Mouse (Mus musculus): ENCODE results near the gene Fnbp1l. TPM values are rescaled to one million over a fixed set of nuclear protein-coding genes. Genes with fewer than 3 reads are reported as not detected.

Gene Fnbp1l
- polyA plus RNA-seq, 1 experiment from 2014 or later, result 66.4 TPM

GRCm38 (mm10) chr3:122627846-122628245 lies 8.3 kb upstream of the Fnbp1l start:
- Histone ChIP-seq H3K4me3 (no peak overlapping the region), H3K36me3 (replicated peaks) (no peaks in the 10 kb centered on the region), H3K4me1 (peaks cover 9% of the 10 kb centered on the region), H3K9me3 (no peaks in the 10 kb centered on the region), H3K27me3 (replicated peaks; ENCODE audit: low read depth, poor library complexity, severe bottlenecking) (no peaks in the 10 kb centered on the region; the same call in 1 of the 2 replicates), H3K27ac (replicated peaks) (no peak overlapping the region)
- 90% methylated on average over 6 of the region's 6 CpGs for WGBS
- DNase-seq (ENCODE audit: low spot score), result no peak

- WGBS, result 82% methylated on average over 6 of the region's 6 CpGs
- Histone ChIP-seq H3K27ac (replicated peaks) (no peak overlapping the region), H3K27me3 (replicated peaks; ENCODE audit: low read depth, poor library complexity, severe bottlenecking) (no peaks in the 10 kb centered on the region), H3K36me3 (replicated peaks) (no peaks in the 10 kb centered on the region), H3K4me3 (no peak overlapping the region), H3K4me1 (peaks cover 12% of the 10 kb centered on the region), H3K9me3 (no peaks in the 10 kb centered on the region)
- no peak for DNase-seq (ENCODE audit: low spot score)
Measured at GRCm38 (mm10) chr3:122624591-122624990, 5.1 kb upstream of the Fnbp1l start.

GRCm38 (mm10) chr3:122620285-122620931 lies 893 bp upstream of the Fnbp1l start:
- H3K36me3 ChIP-seq (replicated peaks), result no peaks in the 10 kb centered on the region
- H3K27ac ChIP-seq (replicated peaks), result peak overlapping the region; percentile 100
- peaks cover 35% of the 10 kb centered on the region for H3K4me1 ChIP-seq
- H3K27me3 ChIP-seq (replicated peaks; ENCODE audit: low read depth, poor library complexity, severe bottlenecking), result no peaks in the 10 kb centered on the region
- H3K4me3 ChIP-seq, result peak overlapping the region; percentile 96
- 1% methylated on average over 21 of the region's 21 CpGs for whole genome bisulfite sequencing
- DNase-seq (ENCODE audit: low spot score), result peak; percentile 60
- H3K9me3 ChIP-seq, result no peaks in the 10 kb centered on the region

GRCm38 (mm10) chr3:122619931-122620284 lies 393 bp upstream of the Fnbp1l start:
- H3K9me3 ChIP-seq, result no peaks in the 10 kb centered on the region
- H3K36me3 ChIP-seq (replicated peaks), result no peaks in the 10 kb centered on the region
- peak overlapping the region; percentile 96 for H3K4me3 ChIP-seq
- DNase-seq (ENCODE audit: low spot score), result no peak
- no peaks in the 10 kb centered on the region for H3K27me3 ChIP-seq (replicated peaks; ENCODE audit: low read depth, poor library complexity, severe bottlenecking)
- 0% methylated on average over 20 of the region's 20 CpGs for WGBS
- H3K4me1 ChIP-seq, result peaks cover 35% of the 10 kb centered on the region
- H3K27ac ChIP-seq (replicated peaks), result peak overlapping the region; percentile 100

GRCm38 (mm10) chr3:122618402-122618801 lies 1.1 kb downstream of the Fnbp1l start:
- no peaks in the 10 kb centered on the region for H3K9me3 ChIP-seq
- peak; percentile 73 for DNase-seq (ENCODE audit: low spot score)
- peaks cover 35% of the 10 kb centered on the region for H3K4me1 ChIP-seq
- no peaks in the 10 kb centered on the region for H3K36me3 ChIP-seq (replicated peaks)
- H3K4me3 ChIP-seq, result peak overlapping the region; percentile 96
- under 1% methylated on average over 30 of the region's 30 CpGs for WGBS
- H3K27ac ChIP-seq (replicated peaks), result peak overlapping the region; percentile 100
- H3K27me3 ChIP-seq (replicated peaks; ENCODE audit: low read depth, poor library complexity, severe bottlenecking), result no peaks in the 10 kb centered on the region

- WGBS, result 51% methylated on average over 9 of the region's 9 CpGs
- no peaks in the 10 kb centered on the region for H3K36me3 ChIP-seq (replicated peaks)
- DNase-seq (ENCODE audit: low spot score), result no peak
- peak overlapping the region; percentile 96 for H3K4me3 ChIP-seq
- peak overlapping the region; percentile 100 for H3K27ac ChIP-seq (replicated peaks)
- H3K27me3 ChIP-seq (replicated peaks; ENCODE audit: low read depth, poor library complexity, severe bottlenecking), result no peaks in the 10 kb centered on the region
- H3K9me3 ChIP-seq, result no peaks in the 10 kb centered on the region
- H3K4me1 ChIP-seq, result peaks cover 35% of the 10 kb centered on the region
Measured at GRCm38 (mm10) chr3:122617613-122618340, 1.7 kb downstream of the Fnbp1l start.

GRCm38 (mm10) chr3:122612537-122612936 lies 7.0 kb downstream of the Fnbp1l start:
- H3K36me3 ChIP-seq (replicated peaks), result peaks cover 10% of the 10 kb centered on the region
- H3K27ac ChIP-seq (replicated peaks), result no peak overlapping the region
- DNase-seq (ENCODE audit: low spot score), result no peak
- peaks cover 20% of the 10 kb centered on the region for H3K4me1 ChIP-seq
- H3K9me3 ChIP-seq, result no peaks in the 10 kb centered on the region
- no peak overlapping the region for H3K4me3 ChIP-seq
- H3K27me3 ChIP-seq (replicated peaks; ENCODE audit: low read depth, poor library complexity, severe bottlenecking), result no peaks in the 10 kb centered on the region
- WGBS, result 87% methylated on average over 6 of the region's 6 CpGs

GRCm38 (mm10) chr3:122611761-122612160 lies 7.8 kb downstream of the Fnbp1l start:
- WGBS, result 86% methylated on average over 5 of the region's 5 CpGs
- no peak overlapping the region for H3K4me3 ChIP-seq
- H3K36me3 ChIP-seq (replicated peaks), result peaks cover 15% of the 10 kb centered on the region
- no peak overlapping the region for H3K27ac ChIP-seq (replicated peaks)
- no peaks in the 10 kb centered on the region for H3K9me3 ChIP-seq
- H3K27me3 ChIP-seq (replicated peaks; ENCODE audit: low read depth, poor library complexity, severe bottlenecking), result no peaks in the 10 kb centered on the region
- DNase-seq (ENCODE audit: low spot score), result no peak
- peaks cover 13% of the 10 kb centered on the region for H3K4me1 ChIP-seq

- Histone ChIP-seq H3K27ac (replicated peaks) (no peak overlapping the region), H3K9me3 (no peaks in the 10 kb centered on the region), H3K4me1 (peaks cover 6% of the 10 kb centered on the region; the same call in 1 of the 2 replicates), H3K27me3 (replicated peaks; ENCODE audit: low read depth, poor library complexity, severe bottlenecking) (no peaks in the 10 kb centered on the region), H3K4me3 (no peak overlapping the region), H3K36me3 (replicated peaks) (peaks cover 22% of the 10 kb centered on the region)
- DNase-seq (ENCODE audit: low spot score), result no peak
- WGBS, result 92% methylated on average over 10 of the region's 10 CpGs
Measured at GRCm38 (mm10) chr3:122606105-122606801, 13.3 kb downstream of the Fnbp1l start.

GRCm38 (mm10) chr3:122603229-122603628 lies 16.3 kb downstream of the Fnbp1l start:
- WGBS, result 83% methylated on average over 4 of the region's 4 CpGs
- DNase-seq (ENCODE audit: low spot score), result no peak
- Histone ChIP-seq H3K9me3 (no peaks in the 10 kb centered on the region), H3K27ac (replicated peaks) (no peak overlapping the region), H3K4me3 (no peak overlapping the region), H3K27me3 (replicated peaks; ENCODE audit: low read depth, poor library complexity, severe bottlenecking) (no peaks in the 10 kb centered on the region), H3K4me1 (peaks cover 10% of the 10 kb centered on the region; the same call in 1 of the 2 replicates), H3K36me3 (replicated peaks) (peaks cover 19% of the 10 kb centered on the region)

GRCm38 (mm10) chr3:122602370-122602769 lies 17.1 kb downstream of the Fnbp1l start:
- 98% methylated on average over 1 of the region's 1 CpGs for WGBS
- Histone ChIP-seq H3K27me3 (replicated peaks; ENCODE audit: low read depth, poor library complexity, severe bottlenecking) (no peaks in the 10 kb centered on the region), H3K4me3 (no peak overlapping the region), H3K9me3 (no peaks in the 10 kb centered on the region), H3K4me1 (peaks cover 10% of the 10 kb centered on the region; the same call in 1 of the 2 replicates), H3K36me3 (replicated peaks) (peaks cover 17% of the 10 kb centered on the region), H3K27ac (replicated peaks) (no peak overlapping the region)
- DNase-seq (ENCODE audit: low spot score), result no peak

- Histone ChIP-seq H3K4me1 (peaks cover 10% of the 10 kb centered on the region; the same call in 1 of the 2 replicates), H3K27me3 (replicated peaks; ENCODE audit: low read depth, poor library complexity, severe bottlenecking) (no peaks in the 10 kb centered on the region), H3K9me3 (no peaks in the 10 kb centered on the region), H3K4me3 (no peak overlapping the region), H3K27ac (replicated peaks) (no peak overlapping the region), H3K36me3 (replicated peaks) (peaks cover 10% of the 10 kb centered on the region; the same call in 1 of the 2 replicates)
- DNase-seq (ENCODE audit: low spot score), result no peak
- WGBS, result 91% methylated on average over 4 of the region's 4 CpGs
Measured at GRCm38 (mm10) chr3:122599291-122599690, 20.2 kb downstream of the Fnbp1l start.

All from embryonic facial prominence, embryonic 10.5 days (tissue).